Mouse (Mus musculus) gastrocnemius, adult 18-20 months (tissue): Measurements from ENCODE around the gene Calr3. TPM values are rescaled to one million over a fixed set of nuclear protein-coding genes. Genes with fewer than 3 reads are reported as not detected.

Source experiments
- DNase-seq: peaks from one replicate; pipeline ENCODE4 v3.0.0; 2021; ENCODE audit warnings: low spot score
- long read RNA-seq, 2 experiments: library from polyadenylated mRNA; stranded (forward); transcript quantifications; one replicate each; pipeline ENCODE4 v2.0.0; 2021
- total RNA-seq, 2 experiments: library from RNA; stranded (reverse); gene quantifications; 2 replicates each; pipeline ENCODE4 v1.2.3; 2021

Calr3 gene
- total RNA-seq, result 1 to 10 TPM; 3.5 to 4.7 TPM
- long read RNA-seq, experiment 1, partial matches to known transcripts, result 0 of 4 reads
- long read RNA-seq, experiment 1, other reads (novel, unspliced or antisense), result 0 of 4 reads
- long read RNA-seq, experiment 2, partial matches to known transcripts, result 0 of 2 reads
- long read RNA-seq, experiment 2, other reads (novel, unspliced or antisense), result 1 of 2 reads

DNA sequence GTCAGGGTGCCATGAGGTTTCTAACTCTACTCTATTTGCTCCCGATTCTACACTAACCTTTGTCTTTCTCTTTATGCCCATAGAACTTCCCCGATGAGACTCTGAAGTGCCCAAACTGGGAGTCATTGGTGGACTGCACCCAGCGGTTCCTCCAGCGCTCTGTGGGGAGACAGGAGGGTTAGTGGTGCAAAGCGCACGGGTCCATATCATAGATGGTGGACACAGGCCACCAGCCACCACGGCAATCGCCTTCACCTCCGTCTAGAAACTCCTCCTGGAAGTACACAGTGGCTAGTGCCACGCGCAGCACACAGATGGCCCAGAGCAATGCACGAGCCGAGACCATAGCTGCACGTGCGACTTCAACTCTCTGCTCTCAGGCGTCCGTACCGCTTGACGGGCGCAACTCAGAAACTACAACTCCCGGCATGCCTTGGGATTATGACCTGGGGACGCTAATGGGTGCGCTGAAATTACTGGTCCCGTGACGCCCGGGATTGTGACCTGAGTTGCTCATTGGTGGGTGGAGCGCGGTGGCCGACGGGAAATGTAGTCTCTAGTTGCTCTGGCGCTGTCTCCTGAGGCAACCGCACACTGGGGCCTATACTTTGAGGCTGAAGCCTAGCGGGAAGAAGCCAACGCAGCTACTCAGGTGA is at the start of gene Calr3, which contains the start of gene 1700030K09Rik:
Calr3 (minus strand) TSS at position 533 of the 656 bp plus-strand sequence.
1700030K09Rik (plus strand) TSS at position 543 of the 656 bp plus-strand sequence.
- peak; percentile 99 for DNase-seq

DNA sequence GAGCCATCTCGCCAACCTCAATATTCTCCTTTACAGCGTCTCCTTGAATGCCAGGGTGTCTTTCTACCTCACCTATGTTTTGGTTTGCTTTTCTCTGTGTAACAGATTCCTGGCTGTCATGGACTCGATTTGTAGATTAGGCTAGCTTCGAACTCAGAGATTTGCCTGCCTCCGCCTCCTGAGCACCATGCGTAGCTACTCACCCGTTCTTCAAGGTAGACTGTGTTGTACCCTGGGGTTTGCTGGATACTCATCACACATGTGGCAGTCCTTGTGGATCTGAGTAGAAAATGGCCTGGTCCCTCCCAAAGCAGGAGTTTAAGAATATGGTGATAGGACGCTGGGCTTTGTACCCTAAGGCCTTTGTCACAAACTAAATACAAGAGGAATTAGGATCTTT is 49.7 kb upstream of the Calr3 start:
- DNase-seq, result no peak

- DNase-seq, result peak; percentile 99
These were observed 49.0 kb upstream of the Calr3 start for GRCm38 (mm10) chr8:72492622-72493081.

DNA sequence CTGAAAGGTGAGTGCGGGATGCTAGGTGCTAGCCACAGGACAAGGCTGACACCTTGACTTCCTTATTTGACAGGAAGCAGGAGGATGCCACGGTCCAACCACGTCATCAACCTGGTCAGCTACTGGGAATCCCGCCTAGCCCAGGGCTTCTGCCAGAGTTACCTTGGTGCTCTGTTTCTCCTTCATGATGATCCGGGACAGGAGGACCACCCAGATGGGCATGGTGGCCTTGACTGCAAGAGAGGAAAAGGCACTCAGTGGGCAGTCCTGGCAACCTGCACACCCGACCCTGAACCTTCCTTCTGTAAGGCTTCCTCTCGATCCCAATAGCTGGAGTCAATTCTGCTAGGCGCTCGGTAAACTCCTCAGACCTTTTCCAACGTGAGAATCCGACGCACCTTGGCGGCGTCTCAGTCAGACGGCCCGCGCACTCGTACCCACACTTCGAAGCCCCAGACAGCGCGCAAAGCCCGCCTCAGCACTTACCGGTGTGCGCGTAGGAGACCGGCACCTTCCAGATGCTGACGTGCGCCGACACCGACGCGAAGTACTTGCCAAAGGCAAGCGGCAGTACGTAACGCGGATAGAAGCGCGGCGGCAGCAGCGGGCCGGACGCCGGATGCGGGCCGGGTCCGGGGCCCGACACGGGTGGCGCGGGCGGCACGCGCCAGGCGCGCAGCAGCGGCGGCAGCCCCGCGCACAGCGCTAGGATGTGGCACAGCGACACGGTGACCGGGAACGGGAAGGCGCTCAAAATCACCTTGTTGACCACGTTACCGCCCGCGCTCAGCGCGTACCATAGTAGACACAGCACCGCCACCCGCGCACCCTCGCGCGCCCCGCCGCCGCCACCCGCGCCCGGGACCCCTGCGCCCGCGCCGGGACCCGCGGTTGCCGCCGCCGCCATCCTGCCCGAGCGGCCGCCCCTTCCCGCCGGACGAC is 48.3 kb upstream of the Calr3 start, which contains the start of gene Slc35e1:
Slc35e1 (minus strand) TSS at position 935 of the 942 bp plus-strand sequence.
- peak; percentile 30 for DNase-seq

GRCm38 (mm10) chr8:72491017-72491416 is 47.3 kb upstream of the Calr3 start:
- DNase-seq, result no peak

GRCm38 (mm10) chr8:72487014-72487413 is 43.3 kb upstream of the Calr3 start:
- no peak for DNase-seq

DNA sequence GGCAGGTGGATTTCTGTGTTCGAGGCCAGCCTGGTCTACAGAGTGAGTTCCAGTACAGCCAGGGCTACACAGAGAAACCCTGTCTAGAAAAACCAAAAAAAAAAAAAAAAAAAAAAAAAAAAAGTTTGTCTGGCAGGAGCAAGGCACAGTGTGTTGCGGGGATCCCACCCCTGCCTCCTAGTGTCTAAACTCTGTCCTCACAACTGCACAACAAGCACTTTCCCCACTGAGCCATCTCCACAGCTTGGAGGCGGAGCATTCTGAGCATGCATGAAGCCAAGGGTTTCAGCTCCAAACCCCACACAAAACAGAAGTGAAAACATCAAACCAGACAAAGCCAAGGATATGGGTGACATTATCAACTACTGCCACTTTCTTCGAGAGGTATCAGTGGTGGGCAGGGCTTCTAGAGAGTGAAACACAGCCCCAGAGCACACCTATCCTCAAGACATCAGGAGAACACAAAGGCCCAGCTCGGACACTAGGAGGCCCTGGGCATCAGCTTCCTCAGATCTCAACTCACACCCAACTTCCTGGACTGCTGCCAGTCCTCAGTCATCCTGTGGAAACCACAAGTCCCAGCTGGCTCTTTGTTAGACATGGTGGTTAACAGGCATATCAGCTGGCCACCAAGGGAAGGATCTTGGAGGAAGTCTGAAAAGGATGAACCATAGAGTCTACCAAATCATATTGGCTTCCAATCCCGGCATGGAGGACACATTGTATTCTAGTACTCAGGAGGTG is 42.0 kb upstream of the Calr3 start:
- DNase-seq, result no peak

DNA sequence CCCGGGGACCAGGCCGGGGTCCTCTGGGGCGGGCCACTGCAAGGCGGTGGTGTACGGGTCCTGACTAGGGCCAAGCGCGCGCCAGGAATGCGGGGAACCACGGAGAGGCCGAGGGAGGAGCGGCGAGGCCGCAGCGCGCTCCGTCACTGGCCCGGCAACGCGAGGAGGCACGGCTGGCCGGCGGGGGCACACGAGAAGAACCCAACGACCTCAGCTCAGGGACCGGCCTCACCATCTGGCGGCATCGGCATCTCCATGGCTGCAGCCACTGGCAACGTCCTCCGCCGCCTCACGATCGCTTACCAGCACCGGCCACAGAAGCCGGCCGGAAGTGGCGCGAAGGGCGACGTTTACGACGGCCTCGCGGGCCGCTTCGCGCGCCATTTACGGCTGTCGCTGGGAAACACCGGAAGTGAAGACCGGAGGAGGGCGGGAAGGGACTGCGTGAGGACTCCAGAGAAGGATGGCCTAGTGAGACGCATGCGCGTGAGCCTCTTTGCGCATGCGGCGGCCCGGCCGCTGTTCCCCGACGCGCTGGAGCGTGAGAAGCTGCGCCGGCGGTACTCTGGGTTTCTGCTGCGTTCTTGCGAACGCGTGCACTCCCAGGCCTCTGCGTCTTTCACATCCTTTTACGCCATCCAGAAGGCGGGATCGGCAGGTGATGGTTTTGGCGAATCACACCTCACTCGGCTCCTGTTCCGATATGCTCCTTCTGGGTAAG is 31.3 kb upstream of the Calr3 start, which contains the start of gene Cherp:
Cherp (minus strand) TSS at position 401 of the 721 bp plus-strand sequence.
- DNase-seq, result peak; percentile 98

- no peak for DNase-seq
These were observed 27.0 kb upstream of the Calr3 start for GRCm38 (mm10) chr8:72470684-72471083.

DNA sequence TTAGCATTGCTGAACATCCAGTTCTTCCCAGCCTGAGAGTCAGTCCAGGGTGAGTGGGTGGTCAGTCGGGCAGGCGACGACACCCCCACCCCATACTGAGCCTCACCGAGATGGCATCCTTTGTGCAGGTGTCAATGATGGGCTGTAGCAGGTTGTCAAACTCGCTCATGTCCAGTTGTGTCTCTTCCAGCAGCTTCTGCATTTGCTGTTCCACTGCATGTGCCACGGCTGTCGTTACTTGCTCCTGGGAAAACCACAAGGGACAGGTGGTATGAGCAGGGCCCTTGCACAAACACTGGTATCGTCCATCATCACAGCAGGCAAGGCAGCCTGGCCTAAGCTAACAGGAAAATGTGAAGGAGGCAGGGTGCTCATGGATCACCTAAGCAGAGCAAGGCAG is 26.3 kb upstream of the Calr3 start:
- DNase-seq, result no peak

DNA sequence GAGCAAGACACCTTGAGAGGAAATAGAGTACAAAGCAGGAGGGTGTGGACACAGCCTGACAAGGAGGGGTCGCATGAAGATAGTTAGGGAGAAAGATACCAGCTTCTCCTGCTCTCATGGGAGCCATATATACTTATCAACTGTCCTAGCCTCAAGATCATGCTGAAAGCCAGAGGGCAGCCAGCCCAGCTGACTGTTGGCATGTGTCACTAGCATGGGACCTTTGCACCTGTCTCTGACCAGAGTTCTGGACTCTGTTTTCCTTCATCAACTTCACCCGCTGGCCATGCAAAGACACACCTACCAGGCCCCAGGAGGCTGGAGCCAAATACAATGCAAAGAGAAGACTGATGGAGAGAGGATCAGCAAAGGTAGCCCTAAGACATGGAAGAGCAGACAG is 25.6 kb upstream of the Calr3 start:
- DNase-seq, result peak; percentile 43

- DNase-seq, result no peak
These were observed 20.5 kb upstream of the Calr3 start for GRCm38 (mm10) chr8:72464211-72464610.

GRCm38 (mm10) chr8:72459881-72460533 is 16.3 kb upstream of the Calr3 start:
- DNase-seq, result no peak

DNA sequence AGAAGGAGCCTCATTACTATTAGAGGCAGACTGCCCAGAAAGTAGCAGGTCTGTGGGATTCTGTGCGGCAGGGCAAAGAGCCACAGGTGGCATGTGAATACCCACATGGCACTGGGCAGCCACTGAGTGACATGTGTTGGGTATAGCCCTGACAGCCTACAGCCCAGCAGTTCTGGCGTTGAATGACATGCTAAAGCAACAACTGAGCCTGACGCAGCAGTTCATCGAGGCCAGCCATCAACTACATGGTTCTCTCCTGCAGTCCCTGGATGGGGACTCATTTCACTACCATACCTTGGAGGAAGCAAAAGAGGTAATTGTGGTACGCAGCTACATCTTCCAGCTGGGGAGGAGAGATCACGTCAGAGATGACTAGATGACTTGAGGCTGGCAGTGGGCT is 14.8 kb upstream of the Calr3 start:
- no peak for DNase-seq

- DNase-seq, result no peak
These were observed 14.1 kb upstream of the Calr3 start for GRCm38 (mm10) chr8:72457806-72458205.

DNA sequence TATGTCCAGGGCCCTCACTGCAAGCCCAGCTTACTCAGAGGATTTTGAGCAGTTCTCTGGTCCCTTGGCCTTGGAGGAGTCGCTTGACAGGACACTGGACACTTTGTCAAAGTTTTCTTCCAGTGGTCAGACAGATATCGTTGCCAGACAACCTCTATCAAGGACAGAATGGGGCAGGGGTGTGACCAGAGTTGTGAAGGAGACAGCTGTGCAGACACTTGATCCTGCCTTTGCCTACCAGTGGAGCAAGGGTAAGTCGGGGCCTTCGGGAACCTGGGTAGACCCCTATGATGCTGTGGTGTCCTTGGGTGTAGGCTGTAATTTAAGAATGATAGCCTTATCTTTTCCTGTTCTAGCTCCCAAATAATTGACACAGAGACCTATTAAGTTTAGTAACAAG is 11.6 kb upstream of the Calr3 start:
- DNase-seq, result no peak

GRCm38 (mm10) chr8:72453904-72454303 is 10.2 kb upstream of the Calr3 start:
- no peak for DNase-seq

- no peak for DNase-seq
These were observed 7.8 kb upstream of the Calr3 start for GRCm38 (mm10) chr8:72451516-72451915.

GRCm38 (mm10) chr8:72445071-72445470 is 1.4 kb upstream of the Calr3 start:
- DNase-seq, result no peak

DNA sequence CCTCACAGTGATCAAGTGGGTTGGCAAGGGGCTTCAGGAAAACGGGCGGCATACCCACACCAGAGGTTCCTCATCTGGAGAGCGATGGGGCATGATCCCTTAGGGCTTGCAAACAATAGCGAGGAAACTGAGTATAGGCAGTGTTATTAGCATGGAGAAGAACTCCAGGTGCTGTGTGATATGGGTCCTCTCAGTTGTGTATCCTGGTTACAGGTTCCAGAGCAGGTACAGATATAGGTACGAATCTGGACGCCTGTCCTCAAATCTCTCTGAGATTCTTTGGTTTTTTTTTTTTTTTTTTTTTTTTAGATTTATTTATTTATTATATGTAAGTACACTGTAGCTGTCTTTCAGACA is 302 bp upstream of the Calr3 start:
- DNase-seq, result no peak
